Mouse (Mus musculus) ES-Bruce4 (cell line): ENCODE data around the gene Olfr435. TPM values are rescaled to one million over a fixed set of nuclear protein-coding genes. Genes with fewer than 3 reads are reported as not detected.

ENCODE experiments used
- H3K27ac ChIP-seq: 2 replicates; pipeline ENCODE4 v1.5.1; 2012; ENCODE audit warnings: low read length, inconsistent platforms; ENCODE audit not compliant: insufficient read depth
- H3K27me3 ChIP-seq: 2 replicates; pipeline ENCODE4 v1.6.1; 2012; ENCODE audit warnings: mild to moderate bottlenecking, low read length, inconsistent platforms; ENCODE audit not compliant: control insufficient read depth, poor library complexity, insufficient read depth, severe bottlenecking
- H3K36me3 ChIP-seq: 2 replicates; pipeline ENCODE4 v1.6.1; 2012; ENCODE audit warnings: inconsistent platforms, mild to moderate bottlenecking, low read length, moderate library complexity; ENCODE audit not compliant: control insufficient read depth, poor library complexity, insufficient read depth, severe bottlenecking
- H3K4me1 ChIP-seq: one replicate; pipeline ENCODE4 v1.8.1; 2011; ENCODE audit warnings: low read length; ENCODE audit not compliant: control insufficient read depth, insufficient read depth
- H3K4me3 ChIP-seq: 2 replicates; pipeline ENCODE4 v1.5.1; 2011; ENCODE audit warnings: low read depth, mild to moderate bottlenecking, low read length
- H3K9ac ChIP-seq: 2 replicates; pipeline ENCODE4 v1.6.1; 2012; ENCODE audit warnings: low read depth, mild to moderate bottlenecking, inconsistent platforms; ENCODE audit not compliant: poor library complexity, severe bottlenecking
- H3K9me3 ChIP-seq: replicated peaks from 2 replicates; pipeline ENCODE4 v1.6.1; 2012; ENCODE audit warnings: mild to moderate bottlenecking, low read length, inconsistent platforms; ENCODE audit not compliant: control insufficient read depth, poor library complexity, insufficient read depth, severe bottlenecking
- CTCF ChIP-seq: IDR thresholded peaks from one replicate; pipeline ENCODE4 v1.8.1; 2011; ENCODE audit warnings: low read depth, low read length
- EP300 ChIP-seq: IDR thresholded peaks from 2 replicates; pipeline ENCODE4 v1.6.1; 2011; ENCODE audit warnings: low read depth, low read length; ENCODE audit not compliant: insufficient read depth
- POLR2A ChIP-seq: IDR thresholded peaks from one replicate; pipeline ENCODE4 v1.8.1; 2011; ENCODE audit warnings: low read length; ENCODE audit not compliant: insufficient read depth
- polyA plus RNA-seq: library from polyadenylated mRNA; stranded (reverse); fragments of >200 nt; gene quantifications from 2 replicates; pipeline ENCODE4 v1.2.4, GENCODE M21; 2011; ENCODE audit warnings: low read depth; ENCODE audit not compliant: missing spikeins, insufficient read depth, insufficient read length

The Olfr435 gene
- polyA plus RNA-seq, 1 experiment, result not detected

DNA sequence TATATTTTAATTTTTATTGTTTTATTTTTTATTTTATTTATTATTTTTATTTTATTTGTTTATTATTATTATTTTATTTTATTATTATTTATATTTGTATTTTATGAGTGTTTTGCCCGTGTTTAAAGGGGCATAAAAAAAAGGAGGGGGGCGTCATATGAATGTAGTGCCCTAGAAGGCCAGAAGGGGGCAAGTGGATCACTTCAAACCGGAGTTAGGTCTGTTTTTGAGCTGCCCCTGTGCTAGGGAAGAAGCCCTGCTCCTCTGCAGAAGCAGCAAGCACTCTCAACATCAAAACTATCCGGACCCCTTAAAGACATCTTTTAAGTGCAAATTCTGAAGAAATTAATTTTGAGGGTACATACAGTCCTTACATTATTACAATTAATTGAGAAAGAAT lies 45.1 kb downstream of the Olfr435 start:
- Histone ChIP-seq H3K4me1 (no peaks in the 10 kb centered on the region), H3K36me3 (no peaks in the 10 kb centered on the region), H3K4me3 (no peak overlapping the region), H3K9me3 (no peaks in the 10 kb centered on the region), H3K27me3 (no peaks in the 10 kb centered on the region), H3K27ac (no peak overlapping the region), H3K9ac (no peak overlapping the region)
- TF ChIP-seq POLR2A (no peak), EP300 (no peak), CTCF (peak; percentile 16)

DNA sequence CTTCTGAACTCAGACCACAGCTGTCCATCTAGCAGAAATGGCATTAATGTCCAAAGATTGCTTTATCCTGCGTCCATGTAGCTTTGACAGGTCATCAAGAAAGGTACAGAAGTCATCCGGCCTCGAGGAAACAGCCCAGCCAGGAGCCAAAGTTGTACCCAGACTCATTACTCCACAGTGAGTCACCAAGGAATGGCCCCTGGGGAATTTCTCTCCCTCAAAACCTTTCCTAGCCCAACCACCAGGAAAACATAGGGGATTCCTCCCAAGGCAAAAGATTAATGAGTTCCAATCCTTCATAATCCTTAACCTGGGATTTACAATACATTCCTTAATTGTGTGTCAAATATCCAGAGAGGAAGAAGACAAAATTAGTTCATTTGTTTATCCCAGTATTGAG lies 50.5 kb downstream of the Olfr435 start:
- no peak overlapping the region for H3K27ac ChIP-seq
- no peaks in the 10 kb centered on the region for H3K27me3 ChIP-seq
- TF ChIP-seq EP300, result no peak
- TF ChIP-seq POLR2A, result no peak
- TF ChIP-seq CTCF, result no peak

DNA sequence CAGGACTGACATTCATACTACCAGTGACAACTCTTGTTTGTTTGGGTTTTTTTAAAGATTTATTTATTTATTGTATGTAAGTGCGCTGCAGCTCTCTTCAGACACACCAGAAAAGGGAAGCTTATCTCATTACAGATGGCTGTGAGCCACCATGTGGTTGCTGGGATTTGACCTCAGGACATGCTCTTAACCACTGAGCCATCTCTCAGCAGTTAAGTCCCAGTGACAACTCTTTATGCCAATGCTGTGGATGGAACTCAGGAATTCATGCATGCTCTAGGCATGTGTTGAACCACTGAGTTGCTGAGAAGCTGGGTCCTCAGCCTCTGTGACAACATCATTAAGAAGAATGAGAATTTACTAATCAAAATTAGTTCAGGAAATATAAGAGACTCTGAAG lies 56.0 kb downstream of the Olfr435 start:
- Histone ChIP-seq H3K27ac (no peak overlapping the region), H3K36me3 (no peaks in the 10 kb centered on the region), H3K4me1 (no peaks in the 10 kb centered on the region), H3K9me3 (no peaks in the 10 kb centered on the region), H3K27me3 (no peaks in the 10 kb centered on the region; the same call in 1 of the 2 replicates), H3K9ac (no peak overlapping the region), H3K4me3 (no peak overlapping the region)
- TF ChIP-seq POLR2A (no peak), EP300 (no peak), CTCF (no peak)

More for the DNA sequence above, 50.5 kb downstream of the Olfr435 start:
- Histone ChIP-seq H3K36me3 (no peaks in the 10 kb centered on the region), H3K9me3 (no peaks in the 10 kb centered on the region), H3K4me3 (no peak overlapping the region), H3K4me1 (no peaks in the 10 kb centered on the region), H3K9ac (no peak overlapping the region)

Other genes starting within 250 kb of the Olfr435 start
- not detected in 2 replicates for gene Olfr444, start 248.1 kb upstream of the Olfr435 start, polyA plus RNA-seq
- gene Olfr441, start 90.8 kb upstream of the Olfr435 start, polyA plus RNA-seq, result not detected in 2 replicates
- gene Olfr237-ps1, start 50.6 kb upstream of the Olfr435 start, polyA plus RNA-seq, result not detected in 2 replicates
- not detected in 2 replicates for gene Olfr437, start 33.9 kb upstream of the Olfr435 start, polyA plus RNA-seq
- gene Olfr13, start 25.0 kb upstream of the Olfr435 start, polyA plus RNA-seq, result not detected in 2 replicates
- gene Olfr434, start 15.9 kb downstream of the Olfr435 start, polyA plus RNA-seq, result not detected in 2 replicates
- not detected in 2 replicates for gene Olfr47, start 34.4 kb downstream of the Olfr435 start, polyA plus RNA-seq
- gene Arhgef5, start 68.4 kb downstream of the Olfr435 start, polyA plus RNA-seq, result 23.5 and 24.5 TPM in 2 replicates
- gene Nobox, start 112.4 kb downstream of the Olfr435 start, polyA plus RNA-seq, result 0.37 TPM in 1 of 2 replicates, not detected in the other